29 mouse cellular contexts compared by ENCODE assay signal in genomic region chr15:86257916-86258685, GRCm38 (mm10). TPM values are rescaled to one million over a fixed set of nuclear protein-coding genes. Genes with fewer than 3 reads are reported as not detected.
DNase-seq lines count a peak whose midpoint lies in the region; ATAC-seq and TF ChIP-seq lines count a peak whose summit lies in the region.
"Had no signal": no experiment of that assay in that cellular context is flagged by ENCODE, and none has a peak within 500 bp of the region (broad histone marks: within the 10 kb centered on the region; RNA-seq: fewer than 3 reads in every experiment).

No protein-coding gene starts in this region.

- no peaks in the 10 kb centered on the region for H3K27me3 ChIP-seq in thymus, adult 2 months (ENCODE audit: control insufficient read depth, insufficient read depth, low read length)
- H3K27me3 ChIP-seq: heart, embryonic 15.5 days; hindbrain, embryonic 15.5 days; limb, embryonic 12.5 days; liver, embryonic 15.5 days; midbrain, embryonic 13.5 days; Patski had no signal

- H3K4me3 ChIP-seq in thymus, adult 2 months (ENCODE audit: control insufficient read depth, insufficient read depth, low read length) = no peak overlapping the region
- H3K4me3 ChIP-seq: erythroblast, embryonic 14.5 days; heart, embryonic 10.5 days; heart, embryonic 15.5 days; hindbrain, embryonic 15.5 days; limb, embryonic 12.5 days; liver, embryonic 15.5 days; midbrain, embryonic 13.5 days had no signal

- TF ChIP-seq POLR2A in thymus, adult 2 months (IDR thresholded peaks at IDR 0.05; ENCODE audit: control insufficient read depth, extremely low read depth, insufficient read depth, low read length, poor library complexity) = no peak

- peaks cover 20% of the 10 kb centered on the region for H3K4me1 ChIP-seq in thymus, adult 2 months (replicated peaks; ENCODE audit: control insufficient read depth, insufficient read depth, low read length)
- H3K4me1 ChIP-seq: heart, embryonic 15.5 days; liver, embryonic 15.5 days had no signal

- peak; percentile 83 for ATAC-seq in granulocyte monocyte progenitor cell, adult 5-6 weeks (replicated peaks; ENCODE audit: poor library complexity, severe bottlenecking)
- peak; percentile 88 for ATAC-seq in megakaryocyte progenitor cell, adult 5-6 weeks (replicated peaks; ENCODE audit: poor library complexity)
- ATAC-seq: forebrain, embryonic 16.5 days; inflammation-experienced regulatory T-cells, adult 6 months; midbrain, embryonic 13.5 days; Patski had no signal

- 0 out of 2 replicates have a peak overlapping the region, but pooled peaks have one; percentile 3 for H3K27ac ChIP-seq in thymus, adult 2 months (ENCODE audit: control insufficient read depth, insufficient read depth, low read length)
- H3K27ac ChIP-seq: heart, embryonic 10.5 days; heart, embryonic 15.5 days; hindbrain, embryonic 15.5 days; limb, embryonic 12.5 days; liver, embryonic 15.5 days; midbrain, embryonic 13.5 days had no signal

- 30% methylated on average over 9 of the region's 9 CpGs for WGBS in thymus, adult 2 months

- TF ChIP-seq CTCF in thymus, adult 2 months (IDR thresholded peaks at IDR 0.05; ENCODE audit: borderline replicate concordance, control insufficient read depth, extremely low read depth, insufficient read depth, low read length, poor library complexity) = no peak

- DNase-seq in heart, adult 11 months = peak; percentile 79
- no peak for DNase-seq in heart, postnatal 10 days
- DNase-seq in thymus, adult 2 months = peak; percentile 19
- DNase-seq in thymus, postnatal 36 days = no peak
- DNase-seq in cerebellum, adult 9-11 months = no peak
- DNase-seq in frontal cortex, postnatal 36 days (ENCODE audit: low spot score in 2 of 2) = no peak
- DNase-seq: adrenal gland, postnatal 10 days; cerebellum, adult 11-12 months; gastrocnemius, postnatal 10 days; heart, postnatal 36 days; kidney, adult 11 months; kidney, postnatal 36 days; lung, embryonic 14.5 days; lung, postnatal 14 days; right cerebral cortex, adult 18-20 months; right cerebral cortex, postnatal 4 days; thymus, postnatal 4 days had no signal

- H3K36me3 ChIP-seq in thymus, adult 2 months (ENCODE audit: control insufficient read depth, insufficient read depth, low read length) = no peaks in the 10 kb centered on the region
- H3K36me3 ChIP-seq: heart, embryonic 10.5 days; heart, embryonic 15.5 days; hindbrain, embryonic 15.5 days; limb, embryonic 12.5 days; liver, embryonic 15.5 days; midbrain, embryonic 13.5 days had no signal

- intact Hi-C loops in heart, postnatal 10 days (cut with DNase I) = no loop called here

RNA-seq across cellular contexts. Expression of gene Tbc1d22a, which starts 43.8 kb away (rescaled TPM):
- total RNA-seq in heart, postnatal 10 days (2021) = 10 to 100 TPM; 19.0 to 23.1 TPM
- polyA plus RNA-seq in thymus, adult 2 months (2012; rRNA removed) = 53.1 and 56.5 TPM in 2 replicates
- 18.6 and 18.8 TPM in 2 replicates for total RNA-seq in granulocyte monocyte progenitor cell, adult 5-6 weeks (2014; fragmentation: Nextera tagmentation)
- total RNA-seq in granulocyte monocyte progenitor cell, adult 5-6 weeks (2017) = 26.5 and 46.7 TPM in 2 replicates
- 12.2 and 12.6 TPM in 2 replicates for total RNA-seq in megakaryocyte progenitor cell, adult 5-6 weeks (2015)
- 17.3 and 19.8 TPM in 2 replicates for total RNA-seq in megakaryocyte progenitor cell, adult 5-6 weeks (2017)

Comparison
In these comparisons a context has a peak if more than half of its experiments do, and no peak if none do; other contexts are left out.
1. DNase-seq: peak in heart, adult 11 months (single experiment) and thymus, adult 2 months (single experiment); none in heart, postnatal 10 days (0 of 2), thymus, postnatal 36 days (0 of 2), cerebellum, adult 9-11 months (single experiment) and frontal cortex, postnatal 36 days (0 of 2).